Mouse (Mus musculus) splenic B cell, adult 2 months (primary cell): ENCODE data around the gene Npb.
A peak's percentile ranks its signal among the peaks of the same experiment; 100 is the strongest.

ENCODE experiments used
- DNase-seq: peaks from one replicate; pipeline ENCODE4 v3.0.0-alpha.2; 2011; ENCODE audit warnings: low read depth, low spot score
- H3K27me3 ChIP-seq: 2 replicates; pipeline ENCODE4 v1.6.1; 2012; ENCODE audit warnings: mild to moderate bottlenecking, low read length, moderate library complexity, mixed read lengths; ENCODE audit not compliant: control insufficient read depth, poor library complexity, insufficient read depth, severe bottlenecking
- H3K36me3 ChIP-seq: 2 replicates; pipeline ENCODE4 v1.6.1; 2012; ENCODE audit warnings: mild to moderate bottlenecking, low read length, moderate library complexity, mixed read lengths; ENCODE audit not compliant: control insufficient read depth, poor library complexity, insufficient read depth, severe bottlenecking

Gene Npb

GRCm38 (mm10) chr11:120597240-120598235, 10.7 kb upstream of the Npb start:
- DNase-seq: peak; percentile 30
- H3K27me3 ChIP-seq: no peaks in the 10 kb centered on the region

GRCm38 (mm10) chr11:120598283-120598989, 9.8 kb upstream of the Npb start, which contains the start of the genes Alyref and Anapc11:
Gene Alyref (minus strand): TSS chr11:120598365.
Gene Anapc11 (plus strand): TSS chr11:120598421.
- peak; percentile 98 for DNase-seq
- peaks cover 6% of the 10 kb centered on the region for H3K36me3 ChIP-seq
- H3K27me3 ChIP-seq: no peaks in the 10 kb centered on the region

More at GRCm38 (mm10) chr11:120597240-120598235, 10.7 kb upstream of the Npb start:
- peaks cover 6% of the 10 kb centered on the region for H3K36me3 ChIP-seq

- DNase-seq: no peak
- Histone ChIP-seq H3K27me3 (no peaks in the 10 kb centered on the region), H3K36me3 (peaks cover 6% of the 10 kb centered on the region)
These were observed 9.2 kb upstream of the Npb start for GRCm38 (mm10) chr11:120598990-120599549.

- DNase-seq: no peak
- Histone ChIP-seq H3K36me3 (peaks cover 7% of the 10 kb centered on the region), H3K27me3 (no peaks in the 10 kb centered on the region)
These were observed 7.6 kb upstream of the Npb start for GRCm38 (mm10) chr11:120600716-120601115.

GRCm38 (mm10) chr11:120603545-120603944, 4.7 kb upstream of the Npb start:
- no peaks in the 10 kb centered on the region for H3K27me3 ChIP-seq
- peaks cover 6% of the 10 kb centered on the region for H3K36me3 ChIP-seq
- DNase-seq: no peak

- no peaks in the 10 kb centered on the region for H3K27me3 ChIP-seq
- H3K36me3 ChIP-seq: peaks cover 6% of the 10 kb centered on the region; the same call in 1 of the 2 replicates
- no peak for DNase-seq
These were observed 2.6 kb upstream of the Npb start for GRCm38 (mm10) chr11:120605667-120606066.

- peaks cover 6% of the 10 kb centered on the region; the same call in 1 of the 2 replicates for H3K36me3 ChIP-seq
- H3K27me3 ChIP-seq: no peaks in the 10 kb centered on the region
- DNase-seq: no peak
These were observed 1.5 kb upstream of the Npb start for GRCm38 (mm10) chr11:120606764-120607163.

- DNase-seq: no peak
- Histone ChIP-seq H3K36me3 (peaks cover 10% of the 10 kb centered on the region), H3K27me3 (no peaks in the 10 kb centered on the region)
These were observed 973 bp downstream of the Npb start for GRCm38 (mm10) chr11:120609250-120609649.

GRCm38 (mm10) chr11:120610477-120611046, 2.3 kb downstream of the Npb start:
- H3K27me3 ChIP-seq: no peaks in the 10 kb centered on the region
- H3K36me3 ChIP-seq: peaks cover 4% of the 10 kb centered on the region
- DNase-seq: no peak

- Histone ChIP-seq H3K27me3 (no peaks in the 10 kb centered on the region), H3K36me3 (peaks cover 4% of the 10 kb centered on the region)
- peak; percentile 82 for DNase-seq
These were observed 4.5 kb downstream of the Npb start for GRCm38 (mm10) chr11:120612763-120613162.

- no peaks in the 10 kb centered on the region for H3K27me3 ChIP-seq
- peaks cover 4% of the 10 kb centered on the region for H3K36me3 ChIP-seq
- DNase-seq: no peak
These were observed 5.2 kb downstream of the Npb start for GRCm38 (mm10) chr11:120613481-120613972.

- no peak for DNase-seq
- no peaks in the 10 kb centered on the region for H3K27me3 ChIP-seq
These were observed 5.7 kb downstream of the Npb start for GRCm38 (mm10) chr11:120613976-120614375.

GRCm38 (mm10) chr11:120615167-120615566, 6.9 kb downstream of the Npb start:
- H3K27me3 ChIP-seq: no peaks in the 10 kb centered on the region
- peaks cover 4% of the 10 kb centered on the region for H3K36me3 ChIP-seq
- no peak for DNase-seq

More at GRCm38 (mm10) chr11:120613976-120614375, 5.7 kb downstream of the Npb start:
- H3K36me3 ChIP-seq: peaks cover 4% of the 10 kb centered on the region

GRCm38 (mm10) chr11:120615606-120616203, 7.4 kb downstream of the Npb start:
- Histone ChIP-seq H3K27me3 (no peaks in the 10 kb centered on the region), H3K36me3 (peaks cover 8% of the 10 kb centered on the region)
- no peak for DNase-seq
